Mouse (Mus musculus) lung, adult 18-20 months (tissue): ENCODE data around the gene Wnt8b.
"Not testable (repeated sequence)": the region's sequence is repeated elsewhere in the genome, so short reads cannot be mapped to it uniquely, and the experiment has no call there.

ENCODE experiments used
- DNase-seq, 2 experiments: peaks; one replicate each; pipeline ENCODE4 v3.0.0; 2022; ENCODE audit warnings: mixed read lengths in 2 of 2

Gene Wnt8b

DNA sequence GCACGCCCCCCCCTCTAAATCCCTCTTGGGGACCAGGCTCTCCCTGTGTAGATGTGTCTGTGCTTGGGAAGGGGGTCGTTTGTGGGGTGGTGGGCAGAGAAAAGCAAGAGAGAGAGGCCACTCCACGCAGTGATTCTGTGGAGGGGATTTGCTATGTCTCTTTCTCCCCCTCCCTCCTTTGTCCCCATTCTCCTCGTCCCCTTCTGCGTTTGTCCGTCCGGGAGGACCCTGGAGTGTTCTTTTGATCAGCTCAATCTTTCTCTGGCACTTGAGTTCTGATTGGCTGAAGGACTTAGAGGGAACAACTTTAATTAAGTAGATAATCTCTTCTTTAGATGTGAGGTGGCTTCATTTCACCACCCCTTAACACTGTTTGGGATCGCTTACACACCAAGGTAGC is at the start of gene Wnt8b:
Gene Wnt8b, plus strand, starts transcription at position 345 of the 400 bp plus-strand sequence.
- no peak for DNase-seq

GRCm38 (mm10) chr19:44445755-44446154 is 47.5 kb upstream of the Wnt8b start:
- no peak for DNase-seq

GRCm38 (mm10) chr19:44447927-44448326 is 45.3 kb upstream of the Wnt8b start:
- DNase-seq: no peak

GRCm38 (mm10) chr19:44454862-44455261 is 38.4 kb upstream of the Wnt8b start:
- DNase-seq: no peak

DNA sequence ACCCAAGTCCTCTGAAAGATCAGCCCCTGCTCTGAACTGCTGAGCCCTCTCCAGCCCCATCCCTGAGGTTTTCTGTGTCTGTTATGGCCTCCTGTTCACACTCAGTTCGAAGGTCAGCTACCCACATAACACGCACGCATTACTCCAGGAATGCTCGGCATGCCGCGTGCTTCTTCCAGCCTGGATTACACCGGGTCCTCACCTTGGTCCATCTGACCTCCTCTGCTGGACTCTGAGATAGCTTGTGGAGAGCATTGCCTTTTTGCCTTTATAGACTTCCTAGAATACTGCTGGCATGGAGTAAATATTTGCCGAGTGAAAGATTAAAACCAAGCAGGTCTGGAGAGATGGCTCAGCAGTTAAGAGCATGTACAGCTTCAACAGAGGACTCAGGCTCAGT is 37.9 kb upstream of the Wnt8b start:
- no peak for DNase-seq

- no peak for DNase-seq
Observed at GRCm38 (mm10) chr19:44457359-44458055, 35.8 kb upstream of the Wnt8b start.

- peak; percentile 72 to 82 for DNase-seq
Observed at GRCm38 (mm10) chr19:44458696-44459095, 34.6 kb upstream of the Wnt8b start.

DNA sequence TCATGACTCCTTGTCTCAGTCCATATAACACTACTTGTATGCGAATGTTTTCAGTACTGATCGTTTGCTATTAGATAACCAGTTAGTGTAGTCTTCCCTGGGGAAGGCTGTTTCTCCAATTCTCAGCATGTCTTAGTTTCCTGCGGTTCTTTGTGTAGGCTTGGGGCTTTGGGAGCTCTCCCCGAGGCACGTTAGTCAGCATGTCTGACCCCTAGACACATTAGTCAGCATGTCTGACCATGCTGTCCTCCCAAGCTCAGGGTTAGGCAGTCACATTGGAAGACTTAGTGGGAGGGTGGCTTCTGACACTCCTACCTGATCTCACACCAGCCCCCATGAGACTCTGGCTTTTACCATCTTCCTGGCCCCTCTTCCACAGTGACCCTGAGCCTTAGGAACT is 32.8 kb upstream of the Wnt8b start:
- no peak for DNase-seq

DNA sequence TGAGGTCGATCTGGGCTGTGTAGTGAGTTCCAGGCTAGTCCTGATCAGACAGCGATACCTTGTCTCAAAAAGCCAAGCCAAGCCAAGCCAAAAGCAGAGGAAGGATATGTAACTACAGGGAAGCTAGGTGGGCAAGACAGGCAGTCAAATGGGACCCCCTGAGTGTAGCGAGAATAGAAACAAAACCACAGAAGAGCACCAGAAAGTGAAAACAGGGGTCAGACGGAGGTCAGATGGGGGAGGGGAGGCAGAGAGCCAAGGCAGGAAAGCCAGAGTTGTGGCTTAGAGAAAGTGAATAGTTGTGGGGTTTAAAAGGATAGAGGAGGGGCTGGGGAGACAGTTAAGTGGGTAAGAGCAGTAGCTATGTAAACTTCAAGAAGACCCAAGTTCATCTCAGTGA is 31.8 kb upstream of the Wnt8b start:
- no peak for DNase-seq

DNA sequence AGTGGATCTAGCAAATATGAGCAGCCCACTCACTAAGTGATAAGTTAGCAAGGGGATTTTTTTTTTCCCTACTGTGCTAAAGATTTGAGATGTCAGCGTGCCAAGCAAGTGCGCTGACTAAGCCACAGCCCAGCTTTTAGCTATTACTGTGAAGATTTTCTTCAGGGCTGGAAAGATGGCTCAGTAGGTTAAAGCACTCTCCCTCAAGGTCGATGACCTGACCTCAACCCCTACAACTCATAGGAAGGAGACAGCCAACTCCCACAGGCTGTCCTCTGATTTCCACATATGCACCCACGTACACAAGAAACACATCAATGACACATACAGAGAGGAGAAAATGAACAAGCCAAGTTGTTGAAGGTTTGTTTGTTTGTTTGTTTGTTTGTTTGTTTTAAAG is 31.1 kb upstream of the Wnt8b start:
- DNase-seq: no peak

GRCm38 (mm10) chr19:44465960-44466525 is 27.2 kb upstream of the Wnt8b start:
- not testable (repeated sequence) for DNase-seq

GRCm38 (mm10) chr19:44474158-44474557 is 19.1 kb upstream of the Wnt8b start:
- peak; percentile 85 to 91 for DNase-seq

DNA sequence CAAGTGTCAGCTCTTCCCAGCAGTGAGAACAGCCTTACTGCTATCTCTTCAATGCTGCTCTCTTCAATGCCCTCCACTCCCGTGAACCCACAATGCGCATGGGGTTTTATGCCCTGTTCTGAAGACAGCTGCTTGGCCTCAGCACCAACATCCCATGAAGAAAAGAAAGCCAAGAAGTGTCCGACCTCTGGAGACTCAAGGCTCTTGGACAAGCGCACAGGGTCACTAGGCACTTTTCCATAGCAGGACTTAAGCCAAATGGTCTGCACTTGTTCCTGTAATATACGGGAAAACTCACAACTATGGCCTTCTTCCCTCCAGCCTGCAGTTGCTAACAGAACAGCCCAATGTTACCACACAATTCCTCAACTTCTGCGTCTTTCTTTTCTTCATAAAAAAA is 18.0 kb upstream of the Wnt8b start:
- DNase-seq: no peak

- DNase-seq: no peak
Observed at GRCm38 (mm10) chr19:44476541-44476940, 16.7 kb upstream of the Wnt8b start.

- DNase-seq: peak; percentile 46 to 60
Observed at GRCm38 (mm10) chr19:44487266-44487665, 6.0 kb upstream of the Wnt8b start.

GRCm38 (mm10) chr19:44496511-44496910 is 3.2 kb downstream of the Wnt8b start:
- no peak for DNase-seq

DNA sequence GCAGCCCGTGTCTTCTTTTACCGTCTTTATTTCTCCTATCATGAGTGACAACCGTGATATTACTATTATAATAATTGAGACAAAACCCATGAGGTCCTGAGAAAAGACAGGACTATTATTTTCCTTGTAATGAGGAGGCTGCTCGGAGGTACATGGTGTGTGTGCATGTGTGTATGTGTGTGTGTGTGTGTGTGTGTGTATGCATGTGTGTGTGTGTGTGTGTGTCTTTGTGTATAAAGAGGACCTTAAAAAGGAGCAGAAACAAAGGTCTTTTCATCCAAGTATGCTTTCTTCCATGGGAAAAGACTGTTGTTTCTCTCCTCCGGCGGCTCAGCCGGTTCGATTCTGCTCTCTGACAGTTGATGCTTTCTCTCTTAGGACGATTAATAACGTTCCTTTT is 3.7 kb downstream of the Wnt8b start:
- DNase-seq: no peak

DNA sequence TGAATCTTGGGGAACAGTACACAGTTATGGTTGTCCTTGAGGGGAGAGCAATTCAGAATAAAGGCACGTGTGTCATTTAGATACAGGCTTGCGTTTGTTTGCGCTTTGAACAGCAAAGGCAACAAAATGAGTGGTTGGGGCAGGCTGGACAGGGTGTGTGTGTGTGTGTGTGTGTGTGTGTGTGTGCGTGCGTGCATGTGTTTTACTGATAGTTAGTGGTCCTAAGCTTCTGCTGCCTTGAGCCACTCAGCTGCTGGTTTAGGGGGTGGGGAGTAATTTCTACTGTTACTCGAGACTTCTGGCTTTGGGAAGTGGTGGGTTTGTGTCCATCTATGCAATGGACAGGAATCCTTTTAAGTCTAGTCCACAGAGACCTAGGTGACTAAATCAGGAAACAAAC is 5.7 kb downstream of the Wnt8b start:
- no peak for DNase-seq

GRCm38 (mm10) chr19:44500240-44500639 is 7.0 kb downstream of the Wnt8b start:
- DNase-seq: no peak

DNA sequence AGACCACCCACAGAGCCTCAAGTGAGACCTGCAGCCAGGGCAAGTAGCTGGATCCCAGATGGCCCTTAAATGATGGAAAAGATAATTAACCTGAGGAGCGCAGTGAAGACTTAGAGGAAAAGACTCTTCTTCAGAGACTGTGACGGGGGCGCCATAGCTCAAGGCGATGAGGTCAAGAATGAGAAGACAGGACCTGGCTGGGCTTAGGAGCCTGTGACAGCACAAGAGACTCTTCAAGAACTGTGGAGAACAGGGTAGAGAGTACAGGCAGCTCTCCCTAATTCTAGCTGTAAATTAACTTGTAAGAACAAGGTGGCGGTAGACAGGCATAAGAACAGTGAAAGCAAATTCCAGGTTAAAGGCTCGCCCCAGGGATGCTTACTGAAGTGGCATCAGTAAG is 8.7 kb downstream of the Wnt8b start:
- no peak for DNase-seq

DNA sequence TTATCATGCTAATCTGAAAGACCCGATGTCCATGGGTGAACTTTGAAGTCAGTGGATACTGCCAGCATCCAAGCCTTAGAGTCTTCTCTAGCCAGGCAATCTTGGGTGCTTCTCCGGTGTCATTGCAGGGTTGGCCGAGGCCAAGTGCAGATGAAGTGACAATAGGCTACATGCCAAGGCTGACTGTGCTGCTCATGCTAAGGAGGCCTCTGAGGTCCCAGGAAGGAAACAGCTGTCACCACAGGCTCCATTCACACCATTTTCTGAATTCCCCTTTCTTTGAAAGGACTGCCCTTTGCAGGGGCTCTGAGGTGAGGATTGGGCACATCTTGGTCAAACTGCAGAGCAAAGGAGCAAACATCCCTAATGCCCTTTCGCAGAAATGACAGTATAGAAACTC is 9.5 kb downstream of the Wnt8b start:
- no peak for DNase-seq

DNA sequence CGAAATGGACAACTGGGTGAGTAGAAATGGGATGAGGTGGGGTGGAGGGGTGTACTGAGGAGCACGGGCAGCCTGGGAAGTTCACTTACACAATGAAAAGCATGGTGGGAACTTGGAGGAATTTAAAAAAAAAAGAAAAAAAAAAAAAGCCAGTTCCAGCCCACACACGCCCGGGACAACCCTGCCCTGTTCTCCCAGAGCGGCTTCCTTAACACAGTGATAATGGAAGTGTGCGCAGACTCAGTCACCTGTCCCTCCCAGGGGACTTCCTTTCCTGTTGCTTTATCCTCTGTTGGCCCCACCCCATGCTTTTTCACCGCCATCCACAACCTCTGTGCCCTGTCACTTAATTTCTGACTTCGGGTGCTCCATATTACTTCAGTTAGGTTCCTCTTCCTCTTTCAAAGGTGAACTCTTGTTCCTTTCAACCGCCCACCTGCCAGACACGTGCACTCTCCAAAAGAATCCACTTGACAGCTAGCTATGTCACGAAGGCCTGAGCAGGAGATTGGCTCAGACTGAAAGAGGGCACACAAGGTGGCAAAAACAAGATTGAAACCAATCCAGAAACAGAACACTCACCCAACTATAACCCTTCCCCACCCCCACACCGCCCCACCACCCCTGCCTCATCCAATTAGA is 17.4 kb downstream of the Wnt8b start:
- no peak for DNase-seq

DNA sequence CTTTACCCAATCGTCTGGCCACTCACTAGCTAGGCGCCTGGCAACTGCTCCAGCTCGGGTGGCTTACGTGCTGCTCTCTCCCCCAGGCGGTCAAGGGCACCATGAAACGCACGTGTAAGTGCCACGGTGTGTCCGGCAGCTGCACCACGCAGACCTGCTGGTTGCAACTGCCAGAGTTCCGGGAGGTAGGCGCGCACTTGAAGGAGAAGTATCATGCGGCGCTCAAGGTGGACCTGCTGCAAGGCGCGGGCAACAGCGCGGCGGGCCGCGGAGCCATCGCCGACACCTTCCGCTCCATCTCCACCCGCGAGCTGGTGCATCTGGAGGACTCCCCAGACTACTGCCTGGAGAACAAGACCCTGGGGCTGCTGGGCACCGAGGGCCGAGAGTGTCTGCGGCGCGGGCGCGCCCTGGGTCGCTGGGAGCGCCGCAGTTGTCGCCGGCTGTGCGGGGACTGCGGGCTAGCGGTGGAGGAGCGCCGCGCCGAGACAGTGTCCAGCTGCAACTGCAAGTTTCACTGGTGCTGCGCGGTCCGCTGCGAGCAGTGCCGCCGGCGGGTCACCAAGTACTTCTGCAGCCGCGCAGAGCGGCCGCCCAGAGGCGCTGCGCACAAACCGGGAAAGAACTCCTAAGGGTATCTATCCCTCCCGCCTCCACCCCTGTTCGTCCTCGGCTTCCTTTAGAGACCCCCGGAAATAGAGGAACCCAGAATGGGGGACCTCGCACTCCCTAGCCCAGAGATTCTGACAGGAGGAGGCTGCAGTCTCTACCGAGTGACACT is 18.4 kb downstream of the Wnt8b start:
- no peak for DNase-seq

GRCm38 (mm10) chr19:44512601-44513000 is 19.3 kb downstream of the Wnt8b start:
- DNase-seq: no peak
